Mouse (Mus musculus) lung, adult 2 months (tissue): ENCODE measurements around the gene Rpl9-ps6. TPM values are rescaled to one million over a fixed set of nuclear protein-coding genes. Genes with fewer than 3 reads are reported as not detected.

ENCODE experiments used
- DNase-seq: peaks from one replicate; pipeline ENCODE4 v3.0.0; 2022
- H3K4me1 ChIP-seq: fragments of 200-500 bp; 2 replicates; pipeline ENCODE4 v1.6.1; 2011; ENCODE audit warnings: low read length; ENCODE audit not compliant: control insufficient read depth, insufficient read depth
- H3K4me3 ChIP-seq: fragments of 200-500 bp; replicated peaks from 2 replicates; pipeline ENCODE3; 2011; ENCODE audit warnings: low read depth, mild to moderate bottlenecking, control low read depth, low read length; ENCODE audit errors: extremely low read depth
- CTCF ChIP-seq: fragments of 200-500 bp; IDR thresholded peaks from 2 replicates; pipeline ENCODE4 v1.5.1; 2011; ENCODE audit warnings: mild to moderate bottlenecking, low read length, control low read depth; ENCODE audit not compliant: insufficient read depth
- POLR2A ChIP-seq: fragments of 200-500 bp; IDR thresholded peaks from 2 replicates; pipeline ENCODE4 v1.6.1; 2011; ENCODE audit warnings: low read depth, mild to moderate bottlenecking, control low read depth, low read length, borderline replicate concordance; ENCODE audit errors: extremely low read depth
- WGBS: fragments of 180-500 bp; shearing (Covaris S2); methylation state at CpG from one replicate; pipeline ENCODE4 v1.1.7; 2018; 5-methylcytosine and 5-hydroxymethylcytosine counted together
- polyA plus RNA-seq: library from polyadenylated mRNA; depleted of rRNA; stranded (reverse); fragments of >200 nt; gene quantifications from 2 replicates; pipeline ENCODE4 v1.2.3, GENCODE M21; 2012; rRNA removed

Rpl9-ps6 gene
- 2.7 and 7.2 TPM in 2 replicates for polyA plus RNA-seq

DNA sequence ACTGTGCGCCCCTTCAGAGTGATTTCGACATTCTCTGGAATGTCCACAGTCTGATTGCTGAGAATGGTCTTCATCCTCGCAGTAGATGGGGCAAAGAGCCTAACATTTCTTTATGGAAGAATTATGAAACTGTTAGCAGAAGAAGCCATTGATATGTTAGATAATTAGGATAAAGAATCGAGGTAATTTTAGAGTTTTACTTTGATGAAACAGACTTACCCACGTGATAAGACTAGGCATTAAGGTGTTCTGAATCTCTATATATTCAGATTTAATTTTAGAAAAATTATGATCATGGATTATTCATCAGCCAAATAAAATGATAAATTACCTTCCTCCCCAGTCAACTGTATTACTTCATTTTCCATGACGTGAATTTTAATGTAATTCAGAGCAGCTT, at the start of gene Rpl9-ps6:
Rpl9-ps6 (minus strand) TSS at position 101 of the 400 bp plus-strand sequence.
- TF ChIP-seq POLR2A, result no peak
- TF ChIP-seq CTCF, result no peak
- Histone ChIP-seq H3K4me3 (no peak within 1 kb of the TSS), H3K4me1 (no peaks in the 10 kb centered on the region; the same call in 1 of the 2 replicates)
- 65% methylated on average over 6 of the region's 6 CpGs for WGBS
- no peak for DNase-seq

- no peak for DNase-seq
- no peak for TF ChIP-seq POLR2A
- 0 out of 2 replicates have a peak, but pooled peaks have one; percentile 27 for TF ChIP-seq CTCF
- Histone ChIP-seq H3K4me3 (no peak overlapping the region), H3K4me1 (no peaks in the 10 kb centered on the region)
- WGBS, result 42% methylated on average over 1 of the region's 1 CpGs
These were observed 46.1 kb upstream of the Rpl9-ps6 start for GRCm38 (mm10) chr19:32512518-32512917.

- H3K4me3 ChIP-seq, result no peak overlapping the region
- TF ChIP-seq POLR2A (no peak), CTCF (no peak)
- H3K4me1 ChIP-seq, result no peaks in the 10 kb centered on the region
- 80% methylated on average over 6 of the region's 6 CpGs for WGBS
- no peak for DNase-seq
These were observed 44.6 kb upstream of the Rpl9-ps6 start for GRCm38 (mm10) chr19:32510962-32511361.

DNA sequence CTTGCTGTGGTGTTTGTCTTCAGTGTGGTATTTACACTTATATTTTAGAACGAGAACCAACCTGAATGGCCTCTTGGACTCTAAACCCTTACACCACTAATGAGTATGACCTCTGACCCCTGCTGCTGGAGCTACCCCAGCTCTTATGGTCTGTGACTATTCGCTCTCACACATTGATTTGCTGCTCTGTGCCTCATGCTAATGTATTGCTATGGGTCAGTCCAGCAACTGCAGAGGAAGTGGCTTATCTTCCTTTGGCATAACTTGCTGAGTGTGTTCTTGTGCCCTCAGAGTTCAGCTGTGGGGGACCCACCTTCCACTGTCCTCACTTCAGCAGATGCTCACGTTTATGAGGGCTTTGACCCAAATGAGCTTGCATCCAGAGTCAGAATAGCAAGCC, 43.9 kb upstream of the Rpl9-ps6 start:
- no peak for DNase-seq
- no peak for TF ChIP-seq CTCF
- TF ChIP-seq POLR2A, result no peak
- Histone ChIP-seq H3K4me3 (no peak overlapping the region), H3K4me1 (no peaks in the 10 kb centered on the region)
- WGBS, result 77% methylated on average over 3 of the region's 3 CpGs

- 77% methylated on average over 9 of the region's 9 CpGs for WGBS
- H3K4me3 ChIP-seq, result no peak overlapping the region
- TF ChIP-seq CTCF, result no peak
- no peak for TF ChIP-seq POLR2A
- no peak for DNase-seq
- no peaks in the 10 kb centered on the region for H3K4me1 ChIP-seq
These were observed 41.1 kb upstream of the Rpl9-ps6 start for GRCm38 (mm10) chr19:32507526-32507925.

GRCm38 (mm10) chr19:32507100-32507499, 40.7 kb upstream of the Rpl9-ps6 start:
- WGBS, result 91% methylated on average over 6 of the region's 6 CpGs
- DNase-seq, result no peak
- TF ChIP-seq CTCF (no peak), POLR2A (no peak)
- H3K4me3 ChIP-seq, result no peak overlapping the region
- H3K4me1 ChIP-seq, result no peaks in the 10 kb centered on the region

GRCm38 (mm10) chr19:32506514-32506913, 40.1 kb upstream of the Rpl9-ps6 start:
- TF ChIP-seq POLR2A, result no peak
- TF ChIP-seq CTCF, result no peak
- Histone ChIP-seq H3K4me3 (no peak overlapping the region), H3K4me1 (no peaks in the 10 kb centered on the region)
- 74% methylated on average over 5 of the region's 5 CpGs for WGBS
- DNase-seq, result no peak

DNA sequence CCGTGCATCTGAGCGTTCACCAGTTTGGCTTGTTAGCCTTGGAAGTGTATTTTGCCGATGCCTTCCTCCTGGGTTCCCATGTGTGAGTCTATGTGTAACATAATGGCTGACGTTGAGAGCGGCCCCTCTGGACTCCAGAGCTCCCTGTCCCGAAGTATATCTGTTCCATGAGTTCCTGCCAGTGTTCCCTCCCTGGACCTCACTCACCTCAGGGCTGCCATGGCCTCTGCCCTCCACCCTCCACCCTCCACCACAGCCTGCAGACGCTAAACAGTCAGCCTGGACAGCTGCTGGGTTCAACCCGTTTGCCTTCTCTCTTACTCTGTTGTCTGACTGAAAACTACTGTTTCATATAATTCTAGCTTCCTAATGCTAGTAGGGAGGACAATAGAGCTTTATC, 39.7 kb upstream of the Rpl9-ps6 start:
- WGBS, result 70% methylated on average over 8 of the region's 8 CpGs

DNA sequence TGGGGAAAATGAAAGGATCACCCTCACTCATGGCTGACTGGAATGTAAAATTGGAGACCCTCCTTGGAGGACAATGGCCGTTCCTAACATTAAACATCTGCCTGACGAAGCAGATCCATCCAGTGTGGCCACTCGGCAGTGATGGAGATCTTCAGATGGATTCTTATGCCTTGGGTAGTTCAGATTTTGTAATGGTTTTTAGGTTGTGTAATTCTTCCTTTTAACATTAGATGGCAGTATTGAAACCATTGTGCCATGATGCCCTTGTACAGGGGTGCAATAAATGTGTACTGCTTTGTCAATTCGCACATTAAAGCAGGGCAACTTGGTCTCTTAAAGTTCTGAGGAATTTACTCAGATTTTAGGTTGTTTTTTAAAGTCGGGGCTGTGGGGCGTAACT, 35.0 kb upstream of the Rpl9-ps6 start:
- no peak overlapping the region for H3K4me3 ChIP-seq
- DNase-seq, result no peak
- 75% methylated on average over 6 of the region's 6 CpGs for WGBS
- TF ChIP-seq CTCF (no peak), POLR2A (no peak)
- H3K4me1 ChIP-seq, result no peaks in the 10 kb centered on the region

More for the DNA sequence above, 39.7 kb upstream of the Rpl9-ps6 start:
- no peak for TF ChIP-seq CTCF
- no peak for TF ChIP-seq POLR2A
- H3K4me3 ChIP-seq, result no peak overlapping the region
- H3K4me1 ChIP-seq, result no peaks in the 10 kb centered on the region
- no peak for DNase-seq

- 99% methylated on average over 5 of the region's 5 CpGs for WGBS
- no peak for TF ChIP-seq CTCF
- TF ChIP-seq POLR2A, result no peak
- no peak overlapping the region for H3K4me3 ChIP-seq
- H3K4me1 ChIP-seq, result no peaks in the 10 kb centered on the region; the same call in 1 of the 2 replicates
- DNase-seq, result no peak
These were observed 31.6 kb upstream of the Rpl9-ps6 start for GRCm38 (mm10) chr19:32498002-32498401.
